Mouse (Mus musculus) liver, embryonic 14.5 days (tissue): ENCODE measurements around the gene Nmnat2.

Experiments used
- CTCF ChIP-seq: IDR thresholded peaks from 2 replicates; pipeline ENCODE4 v1.5.1; 2016; ENCODE audit warnings: antibody characterized with exemption, low read depth, control low read depth
- EP300 ChIP-seq: IDR thresholded peaks from 2 replicates; pipeline ENCODE4 v1.6.1; 2016; ENCODE audit warnings: antibody characterized with exemption, low read depth

DNA sequence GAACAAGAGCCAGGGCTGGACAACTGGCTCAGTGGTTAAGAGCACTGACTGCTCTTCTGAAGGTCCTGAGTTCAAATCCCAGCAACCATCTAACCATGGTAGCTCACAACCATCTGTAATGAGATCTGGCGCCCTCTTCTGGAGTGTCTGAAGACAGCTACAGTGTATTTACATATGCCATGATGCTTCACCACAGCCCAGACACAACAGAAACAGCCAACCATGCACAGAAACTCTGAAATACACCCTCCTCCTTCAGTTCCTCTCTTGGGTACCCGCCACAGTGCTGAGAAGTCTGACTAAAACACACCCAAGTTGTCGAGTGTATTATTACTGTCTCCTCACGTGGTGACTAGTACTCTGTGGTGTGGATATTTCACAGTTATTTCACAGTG is 111.6 kb downstream of the Nmnat2 start:
- TF ChIP-seq CTCF (peak; percentile 43), EP300 (no peak)
